Mouse (Mus musculus): ENCODE data around the gene Ehd4.

- TF ChIP-seq TCF12 (IDR thresholded peaks at IDR 0.05; ENCODE audit: insufficient read depth, poor library complexity, severe bottlenecking) (no peak), POLR2A (IDR thresholded peaks at IDR 0.05; ENCODE audit: insufficient read length, low read depth) (no peak)
These were observed 37.1 kb downstream of the Ehd4 start for GRCm38 (mm10) chr2:120117346-120117745.

Data from myocyte (in vitro differentiated cells).